Mouse (Mus musculus) adrenal gland, adult (tissue): ENCODE results near the gene Tdg.
"Not testable (repeated sequence)": the region's sequence is repeated elsewhere in the genome, so short reads cannot be mapped to it uniquely, and the experiment has no call there.

Experiments used
- DNase-seq, 2 experiments: peaks; one replicate each; pipeline ENCODE4 v3.0.0; 2022 to 2023; ENCODE audit warnings: low spot score in 1 of 2; ENCODE audit not compliant: inconsistent age in 2 of 2

Tdg gene

DNA sequence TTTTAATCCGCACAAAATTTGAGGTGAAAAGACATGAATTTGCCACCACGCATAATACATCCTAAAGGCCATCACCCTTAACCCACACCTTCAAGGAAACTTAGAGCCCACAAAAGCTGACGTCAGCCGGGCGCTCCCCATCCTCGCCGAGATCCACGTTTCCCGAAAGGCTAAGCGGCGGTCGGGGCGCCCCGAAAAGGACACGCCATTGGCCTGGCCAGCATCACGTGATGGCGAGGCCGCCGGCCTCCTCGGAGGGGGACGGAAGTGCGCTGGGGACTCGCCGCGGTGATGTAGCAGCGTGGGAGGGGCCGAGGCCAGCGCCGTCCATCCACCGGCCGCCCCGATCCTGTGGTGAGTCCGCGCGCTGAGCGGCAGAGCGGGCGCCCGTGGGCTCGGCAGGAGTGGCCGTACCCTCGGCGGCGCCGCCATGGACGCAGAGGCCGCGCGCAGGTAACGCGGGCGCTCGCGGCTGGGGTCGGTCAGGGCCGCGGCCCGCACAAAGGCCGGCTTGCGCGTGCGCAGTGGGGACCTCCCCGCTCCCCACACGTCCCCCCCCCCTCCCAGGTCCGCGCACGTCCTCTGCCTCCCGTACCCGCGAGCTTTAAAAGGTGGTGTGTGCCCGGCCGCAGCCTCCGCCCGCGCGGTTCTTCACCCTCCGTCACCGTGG lies at the start of gene Tdg:
Gene Tdg (plus strand): TSS at position 243 of the 670 bp plus-strand sequence.
- peak; percentile 95 to 97 for DNase-seq

DNA sequence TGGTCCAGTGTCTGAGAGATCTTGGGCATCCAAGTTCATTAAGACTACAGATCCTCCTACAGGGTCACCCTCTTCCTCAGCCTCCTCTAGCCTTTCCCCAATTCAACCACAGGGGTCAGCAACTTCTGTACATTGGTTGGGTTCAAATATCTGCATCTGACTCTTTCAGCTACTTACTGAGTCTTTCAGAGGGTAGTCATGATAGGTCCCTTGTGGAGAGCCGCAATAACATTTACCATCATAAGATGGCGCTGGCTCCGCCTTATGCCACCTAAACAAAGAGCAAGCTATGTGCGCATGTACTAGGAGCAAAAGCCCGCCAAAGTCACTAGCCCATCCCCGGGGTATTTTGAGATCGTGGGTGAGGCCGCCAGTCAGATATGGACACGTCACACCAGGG lies 40.0 kb upstream of the Tdg start:
- DNase-seq = not testable (repeated sequence)

DNA sequence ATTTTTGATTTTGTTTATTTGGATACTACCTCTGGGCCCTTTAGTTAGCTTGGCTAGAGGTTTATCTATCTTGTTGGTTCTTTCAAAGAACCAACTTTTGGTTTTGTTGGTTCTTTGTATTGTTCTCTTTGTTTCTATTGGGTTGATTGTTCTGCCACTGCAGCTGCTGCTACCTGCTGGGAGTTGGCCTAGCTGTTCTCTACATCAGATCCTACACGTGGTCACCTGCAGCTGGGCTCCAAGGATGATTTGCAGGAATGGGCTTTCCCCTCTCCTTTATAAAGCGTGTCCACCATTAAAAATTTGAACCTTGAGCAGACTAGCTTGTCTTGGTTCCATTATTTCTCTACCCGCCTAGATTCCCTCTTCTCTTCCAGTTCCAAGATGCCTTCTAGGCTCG lies 35.2 kb upstream of the Tdg start:
- DNase-seq = not testable (repeated sequence)

DNA sequence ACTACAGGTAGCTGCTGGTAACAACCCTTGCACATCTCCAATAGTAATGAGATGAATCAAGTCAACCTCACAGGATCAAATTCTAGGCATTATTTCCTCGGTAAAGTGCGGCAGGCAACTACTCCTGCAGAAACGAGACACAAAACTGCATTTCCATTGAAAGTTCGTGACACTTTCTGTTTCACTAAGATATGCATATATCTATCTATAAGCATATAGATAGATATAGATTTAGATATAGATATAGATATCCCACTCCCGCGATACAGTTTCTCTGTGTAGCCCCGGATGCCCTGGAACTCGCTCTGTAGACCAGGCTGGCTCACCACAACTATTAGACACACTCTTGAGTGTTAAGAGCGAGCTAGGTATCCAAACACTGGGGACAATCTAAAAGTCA lies 7.4 kb upstream of the Tdg start:
- no peak for DNase-seq

DNA sequence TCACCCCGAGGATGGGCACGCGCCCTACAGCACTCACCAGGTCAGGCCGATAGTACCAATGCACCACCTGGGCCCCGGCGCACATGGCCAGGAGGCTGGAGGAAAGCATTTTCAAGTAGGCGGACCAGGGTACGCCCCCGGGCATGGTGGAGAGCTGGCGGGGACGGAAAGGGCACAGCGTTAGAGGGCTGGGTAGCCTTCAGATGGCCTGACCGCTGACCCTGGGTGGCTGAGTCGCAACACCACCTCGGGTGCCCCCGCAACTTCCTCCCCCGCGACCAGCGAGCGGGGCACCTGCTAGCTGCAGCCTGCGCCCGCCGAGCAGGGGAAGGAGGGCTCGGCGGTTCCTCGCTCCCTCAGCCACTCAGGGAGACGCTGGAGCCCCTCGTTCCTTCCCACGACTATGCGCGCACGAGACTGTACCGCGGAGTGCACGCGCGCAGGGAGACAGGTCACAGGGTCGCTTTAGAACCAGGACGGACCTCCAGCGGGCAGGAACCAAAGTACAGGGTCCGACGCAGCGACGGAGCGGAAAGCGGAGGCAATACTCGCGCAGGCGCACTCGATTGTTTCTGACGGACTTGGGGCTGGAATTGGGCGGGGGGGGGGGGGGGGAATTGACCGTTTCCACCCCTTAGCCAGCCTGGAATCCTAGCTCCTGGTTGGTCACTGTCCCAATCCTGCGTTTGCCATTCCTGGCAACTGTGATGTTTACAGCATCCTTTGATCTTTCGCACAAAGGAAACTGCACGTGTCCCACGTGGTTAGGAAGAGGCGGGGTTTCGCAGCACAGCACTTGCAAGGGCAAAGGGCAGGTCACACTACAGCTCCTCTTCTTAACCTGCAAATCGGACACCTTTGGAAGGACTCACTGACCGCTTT lies 6.7 kb upstream of the Tdg start, which contains the start of gene 1190007I07Rik:
Gene 1190007I07Rik (minus strand): TSS at position 558 of the 882 bp plus-strand sequence.
- peak; percentile 89 to 96 for DNase-seq

- not testable (repeated sequence) for DNase-seq
Observed at GRCm38 (mm10) chr10:82623553-82623932, 6.1 kb upstream of the Tdg start.

DNA sequence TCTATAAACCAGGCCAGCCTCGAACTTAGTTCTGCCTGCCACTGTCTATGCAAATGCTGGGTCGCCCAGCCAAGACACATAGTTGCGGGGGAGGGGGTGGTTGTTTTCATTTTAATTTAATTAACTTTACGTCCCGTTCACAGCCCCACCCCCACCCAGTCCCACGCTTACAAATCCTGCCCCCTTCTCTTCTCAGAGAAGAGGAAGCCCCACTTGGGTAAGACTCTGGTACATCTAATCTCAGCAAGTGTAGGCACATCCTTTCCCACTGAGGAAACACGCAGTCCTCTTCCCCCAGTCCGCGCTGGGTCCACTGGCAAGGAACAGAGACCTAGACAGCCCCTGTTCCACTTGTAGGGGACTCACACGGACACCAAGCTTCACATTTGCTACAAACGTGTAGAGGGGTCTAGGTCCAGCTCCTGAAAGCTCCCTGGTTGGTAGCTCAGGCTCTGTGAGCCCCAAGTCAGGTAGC lies 480 bp upstream of the Tdg start:
- DNase-seq = no peak

DNA sequence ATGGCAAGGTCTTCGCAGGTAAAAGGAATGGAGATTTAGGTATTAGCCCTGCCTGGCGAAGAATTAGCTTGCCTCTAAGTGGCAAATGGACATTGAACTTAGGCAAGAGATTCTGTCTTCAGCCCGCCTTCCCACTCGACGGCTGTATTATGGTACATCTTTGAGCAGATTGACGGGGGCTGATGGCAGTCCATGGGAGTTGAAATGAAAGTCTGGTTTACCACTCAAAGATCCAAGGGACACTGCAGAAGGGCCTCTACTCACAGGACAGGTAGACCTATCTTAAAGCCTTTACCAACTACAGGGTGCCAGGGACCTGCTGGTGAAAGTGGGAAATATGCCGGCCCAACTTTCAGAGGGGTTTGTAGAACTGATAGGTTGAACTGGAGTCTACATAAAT lies 869 bp downstream of the Tdg start:
- DNase-seq = peak in 1 of 2 experiments; percentile 45

GRCm38 (mm10) chr10:82631133-82631532 lies 1.5 kb downstream of the Tdg start:
- no peak for DNase-seq

DNA sequence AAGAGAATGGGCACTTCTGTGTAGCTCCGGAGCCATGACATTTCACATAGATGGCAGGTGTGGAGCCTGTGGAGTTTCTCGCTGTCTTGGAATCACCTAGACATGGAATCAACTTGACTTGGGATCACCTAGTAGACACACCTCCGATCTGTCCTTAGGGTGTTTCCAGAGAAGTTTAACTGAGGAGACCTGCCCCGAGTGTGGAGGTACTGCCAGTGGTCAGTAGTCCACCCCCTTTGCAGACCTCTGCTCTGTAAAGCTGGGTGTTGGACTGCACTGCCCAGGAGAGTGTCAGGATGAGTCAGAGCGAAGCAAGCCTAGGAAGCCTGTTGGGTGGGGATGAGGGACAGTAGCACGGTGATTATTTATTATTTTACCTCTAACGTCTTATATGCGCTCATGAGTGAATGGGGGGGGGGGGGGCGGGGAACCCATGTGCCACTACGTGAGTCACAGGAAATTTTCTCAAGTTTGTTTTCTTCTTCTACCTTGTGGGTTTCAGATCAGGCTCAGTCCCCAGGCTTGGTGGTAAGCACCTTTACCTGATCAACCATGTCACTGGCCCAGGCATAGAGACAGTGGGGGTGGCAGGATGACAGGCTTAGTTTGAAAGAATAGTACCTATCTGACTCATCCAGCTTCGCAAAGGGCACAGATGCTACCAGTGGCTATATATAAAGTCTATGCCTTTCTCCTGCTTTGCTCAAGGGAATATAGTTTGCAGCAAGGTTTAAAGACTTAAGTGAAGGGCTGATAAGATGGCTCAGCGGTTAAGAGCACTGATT lies 3.1 kb downstream of the Tdg start:
- no peak for DNase-seq

DNA sequence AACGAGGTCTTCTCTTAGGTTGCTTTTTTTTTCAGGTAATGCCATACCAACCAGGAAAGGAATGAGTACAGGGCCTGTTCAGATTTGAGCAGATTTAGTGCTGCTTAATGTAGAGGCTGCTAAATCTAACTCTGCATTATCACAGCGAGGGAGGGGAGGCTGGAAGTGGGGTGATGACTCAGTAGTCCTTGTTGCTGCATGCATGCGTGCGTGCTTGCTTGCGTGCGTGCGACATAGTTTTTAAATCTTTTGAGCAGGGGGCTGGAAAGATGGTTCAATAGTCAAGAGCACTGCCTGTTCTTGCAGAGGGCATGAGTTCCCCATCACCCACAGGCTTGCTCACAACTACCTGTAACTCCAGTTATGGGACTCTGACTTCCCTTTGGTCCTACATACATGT lies 4.7 kb downstream of the Tdg start:
- peak in 1 of 2 experiments; percentile 45 for DNase-seq

DNA sequence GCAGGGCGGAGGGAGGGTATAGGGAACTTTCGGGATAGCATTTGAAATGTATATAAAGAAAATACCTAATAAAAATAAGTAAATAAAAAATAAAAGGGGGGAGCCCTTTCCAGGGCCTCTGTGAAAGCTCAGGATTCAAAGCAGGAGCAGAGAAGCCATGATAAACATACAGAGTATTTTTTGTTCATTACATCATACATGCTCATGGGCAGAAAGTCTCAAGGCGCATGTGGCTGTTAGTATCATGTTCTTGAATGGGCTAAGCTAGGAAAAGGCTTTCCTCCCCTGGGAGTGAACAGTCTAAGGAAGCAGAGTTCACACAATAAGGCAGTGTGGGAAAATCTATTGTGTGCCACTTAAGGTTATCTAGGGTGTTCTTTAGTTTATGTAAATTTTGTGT lies 6.7 kb downstream of the Tdg start:
- no peak for DNase-seq

- no peak for DNase-seq
Observed at GRCm38 (mm10) chr10:82639032-82639698, 9.5 kb downstream of the Tdg start.

DNA sequence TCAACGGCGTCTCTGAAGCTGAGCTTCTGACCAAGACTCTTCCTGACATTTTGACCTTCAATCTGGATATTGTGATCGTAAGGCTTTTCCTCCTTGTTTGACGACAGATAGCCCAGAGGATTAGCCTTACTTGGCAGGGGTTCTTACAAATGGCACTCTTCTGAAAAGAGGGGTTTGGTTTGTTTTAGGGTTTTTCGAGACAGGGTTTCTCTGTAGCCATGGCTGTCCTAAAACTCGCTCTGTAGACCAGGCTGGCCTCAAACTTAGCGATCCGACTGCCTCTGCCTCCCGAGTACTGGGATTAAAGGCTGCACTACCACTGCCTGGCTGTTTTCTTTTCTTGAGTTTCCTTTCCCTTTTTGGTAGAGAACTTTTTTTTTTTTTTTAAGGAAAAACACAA lies 11.9 kb downstream of the Tdg start:
- no peak for DNase-seq

GRCm38 (mm10) chr10:82646083-82646482 lies 16.5 kb downstream of the Tdg start:
- no peak for DNase-seq

- DNase-seq = no peak
Observed at GRCm38 (mm10) chr10:82647205-82647811, 17.7 kb downstream of the Tdg start.

GRCm38 (mm10) chr10:82651221-82651620 lies 21.6 kb downstream of the Tdg start:
- no peak for DNase-seq

DNA sequence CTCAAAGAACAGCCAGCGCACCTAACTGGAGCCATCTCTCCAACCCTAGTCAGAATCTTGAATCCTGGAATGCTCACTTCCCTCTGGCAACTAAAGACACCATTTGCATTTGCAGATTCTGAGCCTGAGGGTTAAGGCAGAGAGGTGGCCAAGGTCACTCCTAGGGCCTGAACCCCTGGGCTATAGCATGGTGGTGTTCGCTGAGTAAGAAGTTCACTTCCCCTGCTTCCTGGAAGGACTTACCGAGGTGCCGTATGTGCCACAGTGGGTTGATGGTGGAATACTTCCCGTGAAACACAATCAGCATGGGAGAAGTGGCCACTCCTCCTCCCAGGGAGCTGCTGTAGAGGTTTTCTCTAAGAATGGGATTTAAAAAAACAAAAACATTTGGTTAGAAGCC lies 23.0 kb downstream of the Tdg start:
- DNase-seq = no peak

GRCm38 (mm10) chr10:82654581-82654980 lies 25.0 kb downstream of the Tdg start:
- DNase-seq = no peak

- no peak for DNase-seq
Observed at GRCm38 (mm10) chr10:82661820-82662219, 32.2 kb downstream of the Tdg start.
